Mouse (Mus musculus) adipocyte (in vitro differentiated cells): Measurements from ENCODE around the gene Parvb.

Experiments used
- DNase-seq: peaks from one replicate; pipeline ENCODE4 v3.0.0-alpha.2; 2016; ENCODE audit warnings: low spot score

The Parvb gene

DNA sequence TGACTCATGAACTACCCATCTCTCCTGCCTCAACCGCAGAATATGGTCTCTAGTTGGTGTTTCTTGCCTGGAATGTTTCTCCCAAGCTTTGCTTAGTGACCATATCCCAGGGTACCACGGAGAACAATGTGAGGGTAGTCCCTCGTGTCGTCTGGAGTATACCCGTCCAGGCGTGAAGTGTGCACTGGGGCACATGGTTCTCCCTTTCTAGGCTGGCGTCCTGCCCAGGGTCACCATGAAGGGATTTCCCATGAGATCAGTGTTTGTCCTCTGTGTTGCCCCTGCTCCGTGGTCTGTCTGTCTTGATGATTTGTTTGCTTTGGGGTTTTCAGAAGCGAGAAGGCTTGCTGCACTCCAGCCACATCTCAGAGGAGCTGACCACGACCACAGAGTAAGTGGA is 63.4 kb downstream of the Parvb start:
- no peak for DNase-seq

DNA sequence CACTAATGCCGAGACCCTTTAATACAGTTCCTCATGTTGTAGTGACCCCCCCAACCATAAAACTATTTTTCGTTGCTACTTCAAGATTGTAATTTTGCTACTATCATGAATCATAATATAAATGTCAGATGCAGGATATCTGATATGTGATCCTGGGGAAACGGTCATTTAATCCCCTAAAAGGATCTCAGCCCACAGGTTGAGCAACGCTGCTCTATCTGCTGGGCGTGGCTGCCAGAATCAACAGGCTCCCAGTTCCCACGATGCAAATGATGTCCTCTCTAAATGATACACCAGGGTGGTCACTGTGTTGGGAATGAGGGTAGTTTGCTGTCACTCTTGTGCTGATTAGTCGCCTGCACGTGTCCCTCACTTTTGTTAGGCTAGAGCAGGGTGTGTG is 65.6 kb downstream of the Parvb start:
- no peak for DNase-seq

DNA sequence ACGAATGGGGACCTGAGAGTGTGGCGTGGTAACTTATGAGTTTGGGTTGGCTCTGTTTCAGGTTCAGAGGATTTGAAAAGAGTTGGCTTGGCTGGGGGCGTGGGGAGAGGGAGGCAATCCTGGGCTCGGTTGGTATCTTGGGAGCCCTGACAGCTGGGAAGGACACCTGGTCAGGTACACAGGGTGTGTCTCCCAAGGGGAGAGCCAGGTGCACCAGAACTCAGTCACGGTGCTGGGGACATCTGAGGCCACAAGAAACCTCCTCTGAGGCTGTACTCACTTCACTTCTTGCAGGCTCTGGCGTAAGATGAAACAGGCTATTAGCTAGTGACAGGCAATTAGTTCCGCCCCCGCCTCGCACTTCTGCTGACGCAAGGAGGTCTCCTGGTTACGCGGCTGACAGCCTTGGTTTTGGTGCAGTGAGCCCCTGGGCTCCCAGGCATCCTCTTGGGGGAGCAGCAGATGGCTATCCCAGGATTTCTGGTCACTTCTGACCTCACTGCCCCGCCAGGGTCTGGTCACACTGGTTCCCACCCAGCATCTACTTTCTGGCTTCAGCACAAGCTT is 67.0 kb downstream of the Parvb start:
- DNase-seq, result no peak

DNA sequence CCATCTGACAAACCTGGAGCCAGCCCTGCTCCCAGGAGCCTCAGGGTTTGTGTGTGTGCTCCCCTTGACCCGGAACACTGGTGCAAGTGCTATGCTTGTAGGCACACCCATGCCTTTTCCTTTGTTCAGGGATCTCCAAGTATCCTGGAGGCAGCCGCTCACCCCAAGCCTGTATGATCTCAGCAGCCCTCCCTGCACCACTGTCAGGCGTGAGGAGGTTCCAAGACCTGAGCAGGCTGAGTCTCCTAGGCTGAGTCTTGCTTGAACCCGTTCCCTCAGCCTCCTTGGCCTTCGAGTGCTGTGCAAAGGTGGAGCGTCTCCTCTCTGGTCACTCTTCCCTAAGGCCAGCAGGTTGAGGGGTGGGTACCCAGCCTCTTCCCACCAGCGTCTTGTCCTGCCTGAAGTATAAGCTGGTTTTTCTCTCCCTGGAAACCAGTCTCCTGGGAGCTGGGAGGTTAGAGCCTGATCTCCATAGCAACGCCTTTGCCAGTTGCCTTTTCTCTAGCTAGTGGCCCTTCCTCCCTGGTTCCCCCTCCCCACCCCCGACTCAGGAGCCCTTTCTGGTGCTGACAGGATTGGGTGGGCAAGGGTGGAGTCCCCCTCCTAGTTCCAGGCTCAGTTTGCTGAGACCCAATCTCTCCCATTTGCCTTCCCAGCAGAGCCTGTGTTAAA is 68.0 kb downstream of the Parvb start:
- no peak for DNase-seq

DNA sequence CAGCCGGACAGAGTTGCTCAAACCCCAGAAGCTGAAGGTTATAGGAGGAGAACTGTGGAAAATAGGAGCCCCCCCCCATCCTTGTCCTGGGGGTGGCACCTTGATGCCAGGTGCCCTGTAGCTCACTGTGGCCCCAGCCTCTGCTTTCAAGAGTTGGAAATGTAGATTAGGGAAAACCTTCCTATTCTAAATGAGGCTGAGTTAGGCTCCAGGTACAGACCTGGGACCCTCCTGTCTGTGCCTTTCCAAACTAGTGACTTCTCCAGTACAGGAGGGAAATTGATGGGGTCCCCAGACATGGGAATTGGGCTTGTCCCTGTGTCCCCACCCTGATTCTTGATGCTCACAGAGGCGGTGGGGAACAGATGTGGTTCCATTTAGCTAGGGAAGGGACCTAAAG is 68.7 kb downstream of the Parvb start:
- no peak for DNase-seq

DNA sequence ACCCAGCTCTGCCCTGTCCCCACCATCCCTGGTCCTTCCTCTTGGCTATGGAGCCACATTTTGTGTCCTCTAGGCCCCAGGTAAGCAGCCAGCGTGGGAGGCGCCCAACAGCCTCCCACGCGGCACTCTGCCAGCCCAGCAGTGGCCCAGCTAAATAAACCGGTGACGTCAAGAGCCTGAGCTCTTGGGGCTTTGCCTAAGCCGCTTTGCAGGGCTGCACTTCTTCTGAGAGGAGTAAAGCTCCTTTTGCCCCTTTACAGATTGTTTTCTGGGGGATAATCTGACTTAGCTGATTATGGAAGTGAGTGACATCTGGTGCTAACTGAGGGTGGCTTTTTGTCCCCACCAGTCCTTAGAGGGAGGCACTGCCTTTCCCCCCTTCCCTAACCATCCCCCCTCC is 69.2 kb downstream of the Parvb start:
- DNase-seq, result no peak

DNA sequence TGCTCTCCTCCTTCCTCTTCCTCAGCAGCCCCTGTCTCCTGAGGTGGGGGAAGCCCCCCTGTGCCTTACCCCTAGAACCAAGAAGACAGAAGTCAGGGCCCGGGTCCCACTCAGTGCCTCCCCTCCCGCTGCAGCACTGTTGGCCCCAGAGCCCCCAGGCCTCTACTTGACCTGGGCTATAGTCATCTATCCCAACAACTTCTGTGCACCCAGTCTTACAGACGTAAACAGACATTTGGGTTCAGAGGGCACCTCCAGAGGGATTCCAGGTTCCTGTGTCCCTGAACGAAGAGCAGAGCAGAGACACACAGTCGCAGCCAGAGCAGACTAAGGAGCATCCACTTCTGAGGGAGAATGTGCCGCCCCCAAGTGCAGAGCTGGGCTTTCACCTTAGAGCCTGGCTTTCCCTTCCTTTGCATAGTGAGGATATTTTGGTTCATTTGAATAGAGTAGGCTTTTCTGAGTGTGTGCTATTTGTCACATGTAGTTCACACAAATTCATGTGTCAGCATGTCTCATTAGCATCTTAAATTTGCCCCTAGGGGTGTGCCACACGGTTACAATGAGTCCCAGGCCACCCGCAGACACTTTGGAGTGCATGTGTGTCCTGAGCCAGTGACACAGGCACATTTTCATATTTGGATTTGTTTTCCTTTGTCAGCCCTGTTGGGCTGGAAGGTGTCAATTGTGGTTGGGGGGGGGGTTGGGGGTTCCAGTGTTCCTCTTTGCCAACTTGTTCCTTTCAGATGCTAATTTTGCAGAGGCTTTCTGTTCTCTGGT is 70.0 kb downstream of the Parvb start:
- DNase-seq, result no peak

DNA sequence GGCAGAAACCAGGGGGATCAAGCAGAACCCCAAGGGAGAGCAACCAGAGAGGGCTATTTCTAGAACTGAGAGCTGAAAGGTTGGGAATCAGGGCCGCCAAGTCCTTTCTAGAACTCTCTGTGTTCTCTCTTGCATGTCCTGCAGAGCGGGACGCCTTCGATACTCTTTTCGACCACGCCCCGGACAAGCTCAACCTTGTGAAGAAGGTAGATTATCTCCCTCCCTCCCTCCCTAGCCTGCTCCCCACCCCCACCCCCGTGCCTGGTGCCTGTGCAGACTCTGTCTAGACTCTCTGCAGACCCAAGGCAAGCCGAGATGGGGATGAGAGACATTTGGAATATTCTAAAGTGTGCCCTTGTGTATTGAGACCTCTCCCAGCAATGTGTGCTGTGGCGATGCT is 71.4 kb downstream of the Parvb start:
- DNase-seq, result no peak

DNA sequence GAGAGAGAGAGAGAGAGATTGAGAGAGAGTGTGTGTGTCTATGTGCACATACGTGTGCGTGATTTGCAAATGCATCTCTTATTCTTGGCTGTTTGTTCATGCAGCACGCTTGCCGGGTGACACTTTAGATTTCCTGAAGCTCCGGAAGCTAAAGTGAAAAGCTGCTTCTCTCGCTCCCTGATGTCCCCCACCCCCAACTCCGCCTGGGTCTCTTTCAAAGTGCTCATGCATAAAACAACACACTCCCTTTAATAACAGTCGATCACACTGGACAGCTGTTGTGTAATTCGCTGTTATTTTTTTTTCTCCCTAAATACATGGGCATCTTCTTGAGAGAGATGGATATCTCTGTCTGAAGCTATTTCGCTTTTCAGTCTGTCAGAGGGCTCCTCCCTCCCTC is 73.5 kb downstream of the Parvb start:
- no peak for DNase-seq

DNA sequence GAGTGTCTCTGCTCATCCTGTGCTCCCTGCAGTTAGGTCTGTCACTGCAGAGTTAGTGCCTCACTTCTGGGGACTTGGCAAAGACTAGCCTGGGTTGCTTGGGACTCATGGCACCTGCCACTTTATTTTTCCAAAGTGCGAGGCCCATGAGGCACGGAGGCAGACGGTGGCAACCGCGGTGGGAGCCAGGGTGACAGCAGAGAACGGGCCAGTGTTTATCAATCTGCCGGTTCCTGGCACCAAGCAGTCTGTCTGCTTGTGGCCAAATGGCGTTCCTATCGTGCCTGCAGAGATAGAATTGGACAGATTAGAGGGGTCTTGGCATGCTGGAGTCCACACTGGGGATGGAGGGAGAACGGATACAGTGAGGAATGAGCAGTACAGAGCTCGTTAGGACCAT is 78.4 kb downstream of the Parvb start:
- DNase-seq, result no peak

DNA sequence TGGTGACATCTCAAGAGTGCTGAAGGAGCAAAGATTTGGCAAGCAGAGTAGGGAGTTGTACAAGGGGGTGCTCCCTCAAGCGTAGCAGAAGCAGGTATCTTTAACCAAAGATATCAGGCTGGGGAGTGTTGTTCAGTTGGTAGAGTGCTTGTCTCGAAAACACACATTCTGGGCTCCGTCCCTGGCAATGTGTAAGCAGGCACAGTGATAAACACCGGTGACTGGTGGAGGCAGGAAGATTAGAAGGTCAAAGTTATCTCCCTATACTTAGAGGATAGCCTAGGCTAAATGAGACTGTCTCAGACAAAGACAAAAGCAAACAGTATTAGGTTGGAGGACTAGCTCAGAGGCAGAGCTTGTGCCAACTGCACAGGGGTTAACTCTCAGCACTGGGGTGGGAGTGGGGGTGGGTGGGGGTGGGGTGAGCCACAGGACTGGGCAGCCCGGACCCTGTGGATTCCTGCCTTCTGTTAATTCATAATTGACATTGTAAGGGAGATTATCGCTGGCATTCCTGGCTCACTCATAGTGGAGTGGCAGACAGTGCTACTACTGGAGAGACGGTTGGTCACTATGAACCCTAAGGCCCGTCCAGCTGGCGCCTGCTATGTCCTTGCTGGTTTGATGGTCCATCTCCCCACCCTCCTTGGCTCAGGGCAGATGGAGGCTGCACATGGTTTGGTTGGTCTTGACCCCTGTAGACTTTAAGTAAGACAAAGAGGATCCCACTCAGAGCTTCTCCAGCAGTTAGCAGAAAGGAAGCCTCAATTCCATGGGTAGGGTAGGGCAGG is 79.6 kb downstream of the Parvb start:
- DNase-seq, result no peak

DNA sequence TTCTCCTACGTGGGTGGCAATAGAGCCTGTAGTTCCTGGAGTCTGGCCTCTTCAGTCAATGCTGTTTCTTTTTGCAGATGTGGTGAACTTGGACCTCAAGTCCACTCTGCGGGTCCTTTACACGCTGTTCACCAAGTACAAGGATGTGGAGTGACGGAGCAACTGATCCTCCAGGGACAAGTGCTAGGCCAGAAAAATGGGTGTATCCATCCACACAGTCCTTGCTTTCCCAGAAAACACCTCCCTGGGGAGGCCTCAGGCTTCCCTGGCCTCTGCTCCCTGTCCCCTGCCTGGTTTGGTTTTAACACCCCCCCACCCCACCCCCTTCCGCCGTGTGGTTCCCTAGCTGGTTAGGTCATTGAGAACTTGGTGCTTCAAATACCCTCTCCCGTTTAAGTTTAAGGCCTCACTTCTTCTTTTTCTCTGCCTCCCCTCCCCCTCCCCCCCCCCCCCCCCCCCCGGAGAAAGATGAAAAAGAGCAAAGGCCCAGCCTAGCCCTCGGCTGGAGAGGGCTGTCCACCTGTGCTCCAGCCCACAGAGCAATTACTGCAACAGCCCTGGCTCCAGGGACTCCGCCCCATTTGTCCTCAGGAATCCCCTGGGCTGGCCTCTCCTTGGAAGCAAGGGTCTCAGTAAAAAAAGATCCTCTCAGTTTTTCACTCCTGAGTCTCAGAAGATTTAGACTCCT is 81.2 kb downstream of the Parvb start:
- no peak for DNase-seq

DNA sequence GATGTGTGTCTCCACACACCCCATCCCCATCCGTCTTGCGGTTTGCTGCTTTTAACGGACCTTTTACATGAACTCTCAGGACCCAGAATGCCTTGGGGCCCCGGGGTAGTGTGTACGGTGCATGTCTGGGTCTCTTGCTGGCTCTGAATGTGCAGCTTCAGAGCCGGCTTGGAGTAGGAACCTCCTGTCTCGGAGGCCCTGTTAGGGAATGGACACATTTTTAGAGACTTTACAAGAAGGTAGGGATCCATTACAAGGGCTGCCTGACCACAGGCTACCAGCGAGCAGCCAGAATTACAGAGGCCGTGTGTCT is 81.7 kb downstream of the Parvb start:
- DNase-seq, result no peak

DNA sequence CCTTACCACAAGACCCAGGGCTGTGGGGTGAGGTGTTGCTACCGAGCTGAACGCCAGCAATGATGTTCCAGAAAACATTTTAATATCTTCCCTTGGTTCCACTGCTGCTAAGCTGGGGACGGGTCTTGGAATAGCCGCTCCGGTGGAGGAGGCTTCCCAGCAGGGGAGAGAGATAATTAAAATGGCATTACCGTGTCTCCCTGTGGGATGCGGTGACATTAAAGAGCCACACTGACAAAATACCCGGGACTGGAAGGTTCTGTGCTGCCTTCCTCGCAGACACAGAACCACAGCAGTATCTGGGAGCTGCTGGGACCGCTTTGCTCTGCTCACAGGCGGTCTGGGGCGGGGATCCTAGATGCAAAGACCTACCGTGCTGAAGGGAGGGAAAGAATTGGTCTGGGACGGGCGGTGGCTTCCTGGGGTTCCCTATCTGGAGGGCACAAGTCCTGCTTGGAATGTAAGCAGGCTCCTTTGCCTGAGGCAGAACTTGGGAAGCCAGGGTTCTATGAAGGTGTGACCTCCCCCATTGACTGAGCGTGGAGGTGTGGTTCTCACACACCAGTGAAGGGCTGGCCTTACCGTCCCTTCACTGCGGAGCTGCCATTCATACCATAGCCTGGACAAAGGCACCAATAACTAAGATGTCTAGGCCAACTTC is 82.7 kb downstream of the Parvb start:
- no peak for DNase-seq

DNA sequence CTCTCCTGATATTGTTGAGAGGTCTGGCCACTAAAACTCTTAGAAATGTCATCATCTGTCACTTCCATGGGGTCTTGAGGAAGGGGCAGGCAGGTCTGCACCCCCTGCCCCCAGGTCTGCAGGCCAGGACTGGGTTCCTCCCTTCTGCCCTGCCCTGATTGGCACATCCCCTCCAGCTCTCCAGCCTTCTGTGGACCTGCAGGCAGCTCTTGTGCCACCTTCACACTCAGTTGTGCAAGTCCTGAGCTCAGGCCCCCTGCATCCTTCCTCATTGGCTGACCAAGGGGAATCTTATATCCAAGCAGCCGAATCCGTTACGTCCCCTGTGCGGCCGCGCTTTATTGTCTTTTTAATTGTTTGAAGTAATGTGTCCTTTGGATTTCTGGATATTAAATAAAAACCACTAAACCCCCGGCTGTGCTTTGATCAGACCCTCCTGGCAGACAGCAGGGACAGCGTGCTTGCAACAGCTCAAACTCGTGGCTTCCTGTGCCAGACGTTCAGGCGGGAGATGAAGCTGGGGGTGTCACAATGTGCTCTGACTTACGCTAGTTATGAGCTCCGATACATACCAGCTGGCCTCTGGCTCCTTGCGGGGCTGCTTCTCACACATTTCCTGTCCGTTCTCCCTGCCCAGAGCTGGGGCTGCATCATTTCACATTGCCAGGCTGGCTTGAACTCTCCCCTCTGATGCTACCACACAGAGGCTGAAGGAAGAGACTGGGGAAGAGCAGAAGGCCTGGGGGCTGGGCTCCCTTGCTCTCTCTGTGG is 83.6 kb downstream of the Parvb start:
- no peak for DNase-seq

DNA sequence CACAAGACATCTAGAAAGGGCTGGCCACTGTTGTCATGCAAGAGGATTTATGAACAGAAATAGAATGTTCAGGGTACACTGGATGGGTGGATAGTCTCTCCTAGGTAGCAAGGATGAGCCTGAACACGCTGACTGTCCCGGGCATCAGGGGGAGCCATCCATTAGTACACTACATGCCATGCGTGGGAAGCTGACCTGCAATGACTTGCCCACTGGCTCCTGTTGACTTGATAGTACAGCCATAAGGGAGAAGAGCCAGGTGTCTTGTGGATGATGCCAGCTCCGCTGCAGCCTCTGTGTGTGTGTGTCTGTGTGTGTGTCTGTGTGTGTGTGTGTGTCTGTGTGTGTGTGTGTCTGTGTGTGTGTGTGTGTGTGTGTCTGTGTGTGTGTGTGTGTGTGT is 87.5 kb downstream of the Parvb start:
- no peak for DNase-seq

DNA sequence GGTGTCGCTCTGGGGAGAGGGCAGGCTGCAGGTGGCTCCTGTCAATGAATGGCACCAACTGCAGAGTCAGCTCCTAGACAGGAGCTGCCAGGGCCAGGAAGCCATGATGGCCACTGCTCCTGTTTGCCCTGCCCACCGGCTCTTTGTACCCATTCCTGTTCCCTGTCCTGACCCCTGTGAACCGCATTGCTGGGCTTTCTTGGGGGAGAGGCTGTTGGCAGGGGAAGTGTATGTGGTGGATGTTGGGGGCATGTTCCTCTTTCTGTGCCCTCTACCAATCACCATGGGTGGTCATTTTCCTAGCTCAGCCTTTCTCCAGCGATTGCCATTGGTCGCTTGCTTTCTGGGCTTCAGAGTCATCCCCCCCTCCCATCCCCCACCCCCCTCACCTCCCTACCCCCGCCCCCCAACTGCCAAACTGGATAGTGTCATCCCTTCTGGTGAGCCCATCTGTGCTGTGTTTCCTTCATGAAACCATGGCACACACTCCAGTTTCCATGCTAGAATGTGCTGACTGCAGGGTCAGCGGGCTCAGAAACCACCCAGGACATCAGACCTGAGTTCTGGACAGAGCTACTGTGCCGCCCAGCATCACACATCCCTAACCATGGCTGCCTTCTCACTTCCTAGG is 89.8 kb downstream of the Parvb start:
- no peak for DNase-seq

DNA sequence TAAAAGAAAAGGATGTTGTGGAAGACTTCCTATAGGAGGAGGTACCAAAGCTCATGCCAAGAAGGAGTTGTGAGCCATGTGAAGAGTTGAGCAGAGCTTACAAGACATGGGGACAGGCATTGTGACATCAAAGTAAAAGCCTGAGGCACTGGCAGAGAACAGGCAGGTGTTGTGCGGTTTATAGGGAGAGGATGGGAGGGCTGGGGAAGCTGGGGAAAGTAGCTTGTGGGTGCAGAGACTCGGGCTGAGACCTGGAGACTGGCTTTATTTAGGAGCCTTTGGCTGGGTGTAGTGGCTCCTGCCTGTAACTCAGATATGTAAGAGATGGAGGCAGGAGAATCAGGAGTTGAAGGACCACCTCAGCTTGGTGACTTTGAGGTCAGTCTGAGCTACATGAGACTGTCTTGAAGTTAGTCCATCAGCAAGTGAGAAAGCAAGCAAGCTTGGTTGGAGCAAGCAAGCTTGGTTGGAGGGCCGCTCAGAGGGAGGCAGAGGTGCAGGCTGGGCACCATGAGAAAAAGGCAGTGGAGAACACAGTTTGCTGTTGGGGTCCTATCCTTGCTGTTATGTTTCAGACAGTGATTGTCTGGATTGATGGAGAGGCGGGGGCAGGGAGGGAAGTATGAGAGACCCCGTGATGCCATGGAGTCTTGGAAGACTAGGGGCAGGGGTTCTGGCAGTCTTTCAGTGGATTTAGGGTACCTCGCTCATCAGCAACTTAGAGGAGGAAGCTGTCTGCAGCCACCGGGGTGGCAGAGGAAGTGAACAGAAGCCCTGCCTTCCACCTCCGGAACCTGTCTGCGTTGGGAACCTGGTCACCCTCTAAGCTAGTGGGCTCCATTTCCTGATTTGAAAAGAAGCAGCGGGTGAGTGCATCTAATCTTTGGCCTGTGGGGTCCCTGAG is 92.4 kb downstream of the Parvb start, which contains the start of gene Parvg:
Gene Parvg, plus strand, starts transcription at position 61 of the 904 bp plus-strand sequence.
- DNase-seq, result no peak

DNA sequence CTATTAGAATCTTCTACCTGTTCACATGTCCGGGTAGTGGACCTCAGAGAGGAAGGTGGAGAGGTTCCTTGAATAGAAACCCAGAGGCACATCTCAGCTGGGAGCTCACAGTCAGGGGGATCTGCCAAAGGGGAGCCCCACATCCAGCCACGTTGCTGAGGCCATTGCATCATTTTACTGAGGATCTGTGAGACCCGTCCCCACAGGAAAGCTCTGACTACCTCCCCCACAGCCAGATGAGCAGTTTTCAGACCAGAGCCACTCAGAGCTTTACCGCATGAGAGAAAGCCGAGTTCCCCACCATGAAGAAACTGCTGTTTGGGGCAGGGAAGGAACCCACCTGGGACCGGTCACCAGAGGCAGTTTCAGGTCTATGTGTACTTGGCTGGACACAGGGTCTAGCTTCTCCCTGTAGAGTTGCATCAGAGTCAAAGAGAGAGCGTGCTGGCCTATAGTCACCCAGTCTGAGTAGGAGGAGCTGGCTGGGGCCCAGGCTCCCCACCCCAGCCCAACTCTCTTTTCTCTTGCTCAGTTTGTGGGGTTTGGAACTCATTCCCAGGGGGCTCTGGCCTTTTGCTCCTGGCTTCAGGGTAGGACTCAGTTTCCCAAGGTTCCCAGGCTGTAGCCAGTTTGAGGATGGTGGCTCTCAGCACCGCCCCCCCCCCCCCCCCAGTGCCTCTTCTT is 93.2 kb downstream of the Parvb start:
- no peak for DNase-seq
